Mouse (Mus musculus) small intestine, adult 2 months (tissue): Measurements from ENCODE around the gene Sptb. TPM values are rescaled to one million over a fixed set of nuclear protein-coding genes. Genes with fewer than 3 reads are reported as not detected.

Source experiments
- H3K27ac ChIP-seq: fragments of 200-500 bp; 2 replicates; pipeline ENCODE4 v1.5.1; 2012; ENCODE audit warnings: low read depth, low read length, control low read depth, inconsistent platforms; ENCODE audit not compliant: insufficient read depth
- H3K27me3 ChIP-seq: fragments of 200-500 bp; 2 replicates; pipeline ENCODE4 v1.6.1; 2012; ENCODE audit warnings: mild to moderate bottlenecking, moderate library complexity, low read length, inconsistent platforms; ENCODE audit not compliant: control insufficient read depth, insufficient read depth
- H3K36me3 ChIP-seq: fragments of 200-500 bp; 2 replicates; pipeline ENCODE4 v1.6.1; 2012; ENCODE audit warnings: mild to moderate bottlenecking, low read length, control low read depth, inconsistent platforms; ENCODE audit not compliant: control insufficient read depth, insufficient read depth
- H3K4me1 ChIP-seq: fragments of 200-500 bp; 2 replicates; pipeline ENCODE4 v1.6.1; 2012; ENCODE audit warnings: low read length, inconsistent platforms, mixed read lengths; ENCODE audit not compliant: control insufficient read depth, insufficient read depth, insufficient read length
- H3K4me3 ChIP-seq: fragments of 200-500 bp; 2 replicates; pipeline ENCODE4 v1.5.1; 2012; ENCODE audit warnings: low read depth, mild to moderate bottlenecking, control low read depth, inconsistent platforms, low read length, moderate library complexity
- CTCF ChIP-seq: fragments of 200-500 bp; IDR thresholded peaks from 2 replicates; pipeline ENCODE4 v1.5.1; 2012; ENCODE audit warnings: low read depth, mild to moderate bottlenecking, control low read depth, inconsistent platforms, low read length, moderate library complexity, mixed read lengths; ENCODE audit not compliant: insufficient replicate concordance, insufficient read length; ENCODE audit errors: extremely low read depth
- POLR2A ChIP-seq: fragments of 200-500 bp; IDR thresholded peaks from 2 replicates; pipeline ENCODE4 v1.6.1; 2012; ENCODE audit warnings: low read depth, mild to moderate bottlenecking, control low read depth, inconsistent platforms, low read length, moderate library complexity
- WGBS: fragments of 180-500 bp; shearing (Covaris S2); methylation state at CpG from one replicate; pipeline ENCODE4 v1.1.7; 2018; 5-methylcytosine and 5-hydroxymethylcytosine counted together
- polyA plus RNA-seq: library from polyadenylated mRNA; depleted of rRNA; stranded (reverse); fragments of >200 nt; gene quantifications from 2 replicates; pipeline ENCODE4 v1.2.3, GENCODE M21; 2012

Gene Sptb
- polyA plus RNA-seq, 1 experiment = 0.60 TPM

DNA sequence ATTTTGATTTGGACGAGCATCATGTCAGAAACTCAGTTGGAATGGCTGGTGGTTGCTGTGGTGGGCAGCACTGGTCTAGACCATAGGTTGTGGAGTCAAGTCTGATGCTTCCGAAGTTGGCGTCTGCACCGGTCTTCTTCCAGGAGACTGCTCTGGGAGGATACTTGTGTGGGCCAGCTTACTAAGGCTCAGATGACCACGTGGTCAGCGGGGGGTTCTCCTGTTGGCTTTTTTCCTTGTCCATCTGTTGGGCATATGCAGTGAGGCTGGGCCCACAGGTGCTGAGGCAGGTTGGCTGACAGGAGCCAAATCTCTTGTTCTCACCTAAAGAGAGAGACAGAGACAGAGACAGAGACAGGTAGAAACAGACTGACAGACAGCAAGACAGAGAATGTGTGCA, 135.5 kb downstream of the Sptb start:
- Histone ChIP-seq H3K4me3 (no peak overlapping the region), H3K27me3 (no peaks in the 10 kb centered on the region), H3K27ac (no peak overlapping the region), H3K4me1 (peaks cover 10% of the 10 kb centered on the region), H3K36me3 (peaks cover 59% of the 10 kb centered on the region)
- TF ChIP-seq CTCF (no peak), POLR2A (no peak)
- WGBS = 94% methylated on average over 6 of the region's 6 CpGs

DNA sequence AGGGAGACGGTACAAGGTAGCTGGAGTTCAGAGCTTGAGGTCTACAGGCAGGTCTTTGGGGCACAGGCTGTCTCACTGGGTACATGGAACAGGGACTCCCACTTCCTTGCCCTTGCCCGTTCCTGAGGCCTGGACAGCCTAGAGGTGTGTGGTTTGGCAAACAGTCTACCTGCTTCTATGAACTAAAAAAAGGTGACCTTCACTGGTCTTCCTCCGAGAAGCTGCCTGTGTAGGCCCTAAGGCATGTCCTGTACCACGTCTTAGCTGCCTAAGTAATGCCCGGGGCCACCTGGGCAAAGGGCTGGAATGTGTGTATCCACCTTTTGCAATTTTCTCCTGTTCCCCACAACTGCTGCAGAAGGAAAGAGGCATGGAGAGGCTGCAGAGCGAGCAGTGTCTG, 137.0 kb downstream of the Sptb start:
- Histone ChIP-seq H3K4me3 (no peak overlapping the region), H3K36me3 (peaks cover 61% of the 10 kb centered on the region)

DNA sequence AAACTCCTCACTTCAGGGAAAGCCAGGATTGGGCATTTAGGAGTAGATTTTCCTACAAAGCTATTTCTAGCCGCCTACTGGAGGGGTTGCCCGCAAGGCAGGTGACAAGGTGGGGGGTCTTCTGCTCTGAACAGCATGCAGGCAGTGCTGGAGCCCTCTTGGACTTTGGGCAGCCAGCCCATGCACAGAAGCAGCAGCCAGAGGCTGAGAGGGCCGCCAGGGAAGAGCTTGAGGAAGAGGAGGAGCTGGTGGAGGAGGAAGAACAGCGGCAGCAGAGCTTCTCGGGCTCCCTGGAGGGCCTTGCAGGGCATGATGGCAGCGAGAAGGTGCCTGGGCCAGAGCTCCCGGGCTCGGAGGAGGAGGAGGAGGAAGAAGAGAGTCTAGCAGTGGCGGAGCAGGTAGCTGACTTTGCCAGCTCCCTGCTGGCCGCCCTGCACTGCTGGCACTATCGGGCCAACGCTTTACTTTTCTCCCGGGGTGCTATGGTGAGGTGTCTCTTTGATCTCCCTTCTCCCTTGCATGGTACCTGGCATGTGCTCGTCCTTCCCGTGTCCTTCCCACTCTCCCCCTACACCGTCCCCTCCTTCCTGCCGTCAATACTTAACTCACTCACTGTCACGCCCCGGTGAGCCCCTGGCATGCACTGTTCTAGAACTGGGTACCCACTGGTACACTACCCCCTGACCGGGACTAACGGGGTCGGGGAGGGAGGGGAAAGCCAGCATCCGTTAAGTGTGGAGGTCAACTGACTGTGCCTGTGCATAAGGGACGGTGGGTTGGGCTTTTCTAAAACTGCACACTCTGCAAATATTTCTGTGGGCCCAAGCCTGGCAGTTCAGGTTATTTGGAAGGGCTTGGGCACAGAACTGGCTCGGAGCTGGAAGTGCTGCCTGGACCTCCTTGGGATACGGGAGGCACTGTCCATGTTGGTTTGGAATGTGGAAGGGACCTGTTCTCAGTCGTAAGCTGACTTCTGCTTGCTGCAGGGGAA, 137.8 kb downstream of the Sptb start:
- 87% methylated on average over 27 of the region's 27 CpGs for WGBS
- H3K27ac ChIP-seq = no peak overlapping the region
- peaks cover 2% of the 10 kb centered on the region; the same call in 1 of the 2 replicates for H3K4me1 ChIP-seq
- H3K4me3 ChIP-seq = no peak overlapping the region
- H3K36me3 ChIP-seq = peaks cover 54% of the 10 kb centered on the region
- no peak for TF ChIP-seq POLR2A
- no peak for TF ChIP-seq CTCF
- H3K27me3 ChIP-seq = no peaks in the 10 kb centered on the region

More for the DNA sequence above, 137.0 kb downstream of the Sptb start:
- no peaks in the 10 kb centered on the region for H3K27me3 ChIP-seq
- WGBS = 89% methylated on average over 6 of the region's 6 CpGs
- H3K27ac ChIP-seq = no peak overlapping the region
- TF ChIP-seq CTCF = no peak
- TF ChIP-seq POLR2A = no peak
- H3K4me1 ChIP-seq = peaks cover 10% of the 10 kb centered on the region

DNA sequence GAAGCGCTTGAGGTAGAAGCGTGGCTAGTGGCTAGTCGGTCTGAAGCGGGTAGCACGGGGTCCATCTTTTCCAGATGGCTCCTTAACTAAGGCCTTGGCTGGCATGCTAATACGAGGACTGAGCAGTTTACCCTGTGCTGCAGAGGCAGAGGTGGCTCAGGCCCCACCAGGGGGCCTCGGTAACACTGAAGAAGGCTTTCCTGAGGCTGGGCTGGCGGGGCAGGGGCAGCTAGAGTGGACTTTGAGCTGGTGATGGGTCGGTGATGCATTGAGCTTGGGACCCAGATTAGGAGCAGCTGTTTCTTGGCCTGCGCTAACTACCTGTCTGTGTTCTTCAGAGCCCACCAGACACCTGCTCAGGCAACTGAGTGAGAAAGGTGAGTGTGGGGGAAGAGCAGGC, 139.1 kb downstream of the Sptb start:
- no peak overlapping the region for H3K4me3 ChIP-seq
- TF ChIP-seq POLR2A (no peak), CTCF (no peak)
- H3K36me3 ChIP-seq = peaks cover 51% of the 10 kb centered on the region
- no peak overlapping the region for H3K27ac ChIP-seq
- no peaks in the 10 kb centered on the region for H3K27me3 ChIP-seq
- no peaks in the 10 kb centered on the region for H3K4me1 ChIP-seq
- 89% methylated on average over 10 of the region's 10 CpGs for WGBS

DNA sequence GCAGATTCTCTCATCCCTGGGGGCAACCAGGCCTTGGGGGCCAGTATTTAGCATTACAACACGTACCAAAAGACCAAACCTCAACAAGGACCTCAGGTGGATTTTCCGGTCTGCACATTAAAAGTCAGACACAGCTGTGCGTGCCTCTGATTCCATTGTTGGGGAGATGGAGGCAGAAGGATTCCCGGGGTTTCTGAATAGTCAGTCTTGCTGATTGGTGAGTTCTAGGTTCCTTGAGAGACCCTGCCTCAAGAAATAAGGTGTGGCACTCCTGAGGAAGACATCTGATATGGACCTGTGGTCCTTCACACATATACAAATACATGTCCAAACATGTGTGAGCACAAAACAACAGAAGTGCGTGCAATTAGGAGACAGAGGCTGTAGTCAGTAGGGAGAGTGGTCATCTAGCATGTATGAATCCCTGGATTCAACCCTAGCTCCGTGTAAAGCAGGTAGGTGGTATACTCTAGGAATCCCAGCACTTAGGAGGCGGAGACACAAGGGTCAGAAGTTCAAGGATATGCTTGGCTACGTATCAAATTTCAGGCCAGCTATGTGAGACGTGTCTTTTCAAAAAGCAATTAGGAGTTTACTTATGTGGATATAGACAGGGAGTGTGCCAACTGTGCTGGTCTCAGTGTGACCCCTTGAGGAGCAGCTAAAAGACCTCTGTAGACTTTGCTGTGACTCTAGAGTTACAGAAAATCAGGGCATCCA, 140.0 kb downstream of the Sptb start:
- 69% methylated on average over 9 of the region's 9 CpGs for WGBS
- Histone ChIP-seq H3K27me3 (no peaks in the 10 kb centered on the region), H3K27ac (no peak overlapping the region), H3K4me1 (no peaks in the 10 kb centered on the region), H3K36me3 (peaks cover 53% of the 10 kb centered on the region), H3K4me3 (no peak overlapping the region)
- TF ChIP-seq POLR2A = no peak
- no peak for TF ChIP-seq CTCF

DNA sequence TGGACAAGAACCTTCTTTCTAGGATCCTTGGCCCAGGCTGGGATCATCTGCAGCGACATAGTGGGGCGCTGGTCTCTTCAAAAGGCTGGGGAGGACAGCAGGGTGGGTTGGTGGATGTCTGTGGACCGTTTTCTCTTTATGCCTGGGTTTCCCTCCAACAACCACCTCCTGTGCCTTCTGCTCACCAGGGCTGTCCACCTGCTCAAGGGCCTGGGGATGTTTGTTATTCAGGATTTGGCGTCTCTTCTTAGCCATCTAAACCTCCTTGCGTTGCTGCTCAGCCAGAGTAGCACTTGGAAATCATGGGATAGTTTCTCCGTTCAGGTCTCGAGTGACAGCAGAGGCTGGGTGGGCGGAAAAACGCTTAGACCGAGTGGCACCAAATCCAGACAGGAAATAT, 144.1 kb downstream of the Sptb start:
- Histone ChIP-seq H3K36me3 (peaks cover 50% of the 10 kb centered on the region), H3K4me1 (no peaks in the 10 kb centered on the region), H3K27ac (no peak overlapping the region), H3K4me3 (no peak overlapping the region), H3K27me3 (no peaks in the 10 kb centered on the region)
- TF ChIP-seq POLR2A (no peak), CTCF (no peak)
- 90% methylated on average over 10 of the region's 10 CpGs for WGBS

DNA sequence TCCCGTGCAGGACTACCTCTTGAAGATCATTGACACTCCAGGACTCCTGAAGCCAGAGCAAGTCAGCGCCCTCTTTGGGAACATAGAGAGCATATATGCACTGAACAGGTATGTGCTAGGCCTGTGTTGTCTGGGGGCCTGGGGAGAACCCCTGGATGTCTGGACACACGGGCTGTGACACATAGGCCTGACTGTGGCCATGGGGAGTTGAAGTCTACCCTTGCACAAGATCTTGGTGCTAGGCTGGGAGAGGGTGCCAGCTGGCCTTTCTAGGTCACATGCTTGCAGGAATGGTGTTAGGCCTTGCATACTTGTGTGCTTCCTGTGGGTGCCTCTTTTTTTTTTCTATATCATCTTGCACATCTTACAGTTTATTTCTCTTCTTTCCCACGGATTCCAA, 148.2 kb downstream of the Sptb start:
- Histone ChIP-seq H3K4me1 (peaks cover 16% of the 10 kb centered on the region), H3K27me3 (no peaks in the 10 kb centered on the region), H3K4me3 (no peak overlapping the region), H3K27ac (no peak overlapping the region), H3K36me3 (peaks cover 47% of the 10 kb centered on the region)
- 87% methylated on average over 4 of the region's 4 CpGs for whole genome bisulfite sequencing
- TF ChIP-seq CTCF = no peak
- TF ChIP-seq POLR2A = no peak
